Mouse (Mus musculus) ES-Bruce4 (cell line): ENCODE results near the gene Fgr. TPM values are rescaled to one million over a fixed set of nuclear protein-coding genes. Genes with fewer than 3 reads are reported as not detected.
"Not testable (repeated sequence)": the region's sequence is repeated elsewhere in the genome, so short reads cannot be mapped to it uniquely, and the experiment has no call there.

Experiments
- H3K27ac ChIP-seq: 2 replicates; pipeline ENCODE4 v1.5.1; 2012; ENCODE audit warnings: low read length, inconsistent platforms; ENCODE audit not compliant: insufficient read depth
- H3K27me3 ChIP-seq: 2 replicates; pipeline ENCODE4 v1.6.1; 2012; ENCODE audit warnings: mild to moderate bottlenecking, low read length, inconsistent platforms; ENCODE audit not compliant: control insufficient read depth, poor library complexity, insufficient read depth, severe bottlenecking
- H3K36me3 ChIP-seq: 2 replicates; pipeline ENCODE4 v1.6.1; 2012; ENCODE audit warnings: inconsistent platforms, mild to moderate bottlenecking, low read length, moderate library complexity; ENCODE audit not compliant: control insufficient read depth, poor library complexity, insufficient read depth, severe bottlenecking
- H3K4me1 ChIP-seq: one replicate; pipeline ENCODE4 v1.8.1; 2011; ENCODE audit warnings: low read length; ENCODE audit not compliant: control insufficient read depth, insufficient read depth
- H3K4me3 ChIP-seq: 2 replicates; pipeline ENCODE4 v1.5.1; 2011; ENCODE audit warnings: low read depth, mild to moderate bottlenecking, low read length
- H3K9ac ChIP-seq: 2 replicates; pipeline ENCODE4 v1.6.1; 2012; ENCODE audit warnings: low read depth, mild to moderate bottlenecking, inconsistent platforms; ENCODE audit not compliant: poor library complexity, severe bottlenecking
- H3K9me3 ChIP-seq: replicated peaks from 2 replicates; pipeline ENCODE4 v1.6.1; 2012; ENCODE audit warnings: mild to moderate bottlenecking, low read length, inconsistent platforms; ENCODE audit not compliant: control insufficient read depth, poor library complexity, insufficient read depth, severe bottlenecking
- CTCF ChIP-seq: IDR thresholded peaks from one replicate; pipeline ENCODE4 v1.8.1; 2011; ENCODE audit warnings: low read depth, low read length
- EP300 ChIP-seq: IDR thresholded peaks from 2 replicates; pipeline ENCODE4 v1.6.1; 2011; ENCODE audit warnings: low read depth, low read length; ENCODE audit not compliant: insufficient read depth
- POLR2A ChIP-seq: IDR thresholded peaks from one replicate; pipeline ENCODE4 v1.8.1; 2011; ENCODE audit warnings: low read length; ENCODE audit not compliant: insufficient read depth
- polyA plus RNA-seq: library from polyadenylated mRNA; stranded (reverse); fragments of >200 nt; gene quantifications from 2 replicates; pipeline ENCODE4 v1.2.4, GENCODE M21; 2011; ENCODE audit warnings: low read depth; ENCODE audit not compliant: missing spikeins, insufficient read depth, insufficient read length

Fgr gene
- polyA plus RNA-seq, 1 experiment = 0.70 TPM

- H3K9ac ChIP-seq = no peak overlapping the region
- H3K4me1 ChIP-seq = peaks cover 11% of the 10 kb centered on the region
- no peaks in the 10 kb centered on the region for H3K9me3 ChIP-seq
- H3K4me3 ChIP-seq = peak overlapping the region; percentile 52
- TF ChIP-seq EP300 (no peak), POLR2A (no peak), CTCF (no peak)
- H3K27me3 ChIP-seq = no peaks in the 10 kb centered on the region
- H3K36me3 ChIP-seq = no peaks in the 10 kb centered on the region
- no peak overlapping the region for H3K27ac ChIP-seq
Measured at GRCm38 (mm10) chr4:132997469-132998237, 23.8 kb downstream of the Fgr start.

GRCm38 (mm10) chr4:133002896-133003295 is 29.0 kb downstream of the Fgr start:
- Histone ChIP-seq H3K36me3 (no peaks in the 10 kb centered on the region), H3K27me3 (no peaks in the 10 kb centered on the region), H3K27ac (no peak overlapping the region), H3K4me3 (no peak overlapping the region), H3K9ac (peak overlapping the region; percentile 27), H3K9me3 (no peaks in the 10 kb centered on the region), H3K4me1 (peaks cover 1% of the 10 kb centered on the region)
- TF ChIP-seq EP300 (no peak), POLR2A (no peak), CTCF (no peak)

GRCm38 (mm10) chr4:133003316-133004018 is 29.6 kb downstream of the Fgr start:
- no peak for TF ChIP-seq POLR2A
- TF ChIP-seq CTCF = no peak
- TF ChIP-seq EP300 = no peak
- Histone ChIP-seq H3K9ac (peak overlapping the region; percentile 27), H3K27ac (no peak overlapping the region), H3K36me3 (no peaks in the 10 kb centered on the region), H3K9me3 (no peaks in the 10 kb centered on the region), H3K27me3 (no peaks in the 10 kb centered on the region), H3K4me1 (peaks cover 2% of the 10 kb centered on the region), H3K4me3 (0 out of 2 replicates have a peak overlapping the region, but pooled peaks have one; percentile 1)

GRCm38 (mm10) chr4:133005233-133005632 is 31.3 kb downstream of the Fgr start:
- no peaks in the 10 kb centered on the region for H3K9me3 ChIP-seq
- H3K4me1 ChIP-seq = peaks cover 2% of the 10 kb centered on the region
- H3K9ac ChIP-seq = no peak overlapping the region
- H3K36me3 ChIP-seq = no peaks in the 10 kb centered on the region
- no peak overlapping the region for H3K4me3 ChIP-seq
- TF ChIP-seq CTCF (peak; percentile 93), EP300 (peak; percentile 44; the same call in 1 of the 2 replicates), POLR2A (no peak)
- no peaks in the 10 kb centered on the region for H3K27me3 ChIP-seq
- no peak overlapping the region for H3K27ac ChIP-seq

GRCm38 (mm10) chr4:133005885-133006451 is 32.1 kb downstream of the Fgr start:
- H3K9me3 ChIP-seq, H3K36me3 ChIP-seq, H3K27me3 ChIP-seq, H3K4me1 ChIP-seq, H3K9ac ChIP-seq, H3K4me3 ChIP-seq: not testable (repeated sequence)
- H3K27ac ChIP-seq = peak overlapping the region; percentile 18
